Mouse (Mus musculus) gastrocnemius, adult 2 months (tissue): ENCODE measurements around the gene Apoa2. TPM values are rescaled to one million over a fixed set of nuclear protein-coding genes. Genes with fewer than 3 reads are reported as not detected.
A peak's percentile ranks its signal among the peaks of the same experiment; 100 is the strongest.

Experiments used
- DNase-seq: peaks from one replicate; pipeline ENCODE4 v3.0.0; 2022
- H3K27ac ChIP-seq: fragments of 200-600 bp; 2 replicates; pipeline ENCODE4 v1.8.1; 2022; ENCODE audit warnings: mild to moderate bottlenecking
- H3K4me3 ChIP-seq: fragments of 200-600 bp; 2 replicates; pipeline ENCODE4 v1.8.1; 2022; ENCODE audit warnings: mild to moderate bottlenecking, moderate library complexity
- CTCF ChIP-seq: fragments of 200-600 bp; IDR thresholded peaks from 2 replicates; pipeline ENCODE4 v1.8.1; 2022; ENCODE audit warnings: antibody characterized with exemption, mild to moderate bottlenecking, moderate library complexity
- intact Hi-C: fragments of 180-260 bp; cut with DNase I; formaldehyde crosslinking; loops from one replicate; pipeline ENCODE4 v1.15.1; 2025
- total RNA-seq, 2 experiments: library from RNA; stranded (reverse); gene quantifications; 2 replicates each; pipeline ENCODE4 v1.2.3; 2021

Apoa2 gene
- total RNA-seq, 2 experiments from 2014 or later, result 0.59 TPM; not detected in 1

GRCm38 (mm10) chr1:171216241-171216955 lies 8.5 kb upstream of the Apoa2 start:
- Histone ChIP-seq H3K4me3 (no peak overlapping the region), H3K27ac (no peak overlapping the region)
- DNase-seq, result no peak
- intact Hi-C loops, result no loop called here
- TF ChIP-seq CTCF, result no peak

GRCm38 (mm10) chr1:171220871-171221270 lies 4.0 kb upstream of the Apoa2 start:
- intact Hi-C loops, result loop anchor here (1.0 kb wide), 1 partner anchor 57 kb away; no protein-coding TSS in a partner anchor
- H3K4me3 ChIP-seq, result peak overlapping the region; percentile 88

GRCm38 (mm10) chr1:171221281-171222193 lies 3.3 kb upstream of the Apoa2 start:
- Histone ChIP-seq H3K27ac (peak overlapping the region; percentile 95), H3K4me3 (peak overlapping the region; percentile 88)
- no peak for TF ChIP-seq CTCF
- DNase-seq, result peak; percentile 41
- intact Hi-C loops, result loop anchor here (1.0 to 2.0 kb wide), 4 partner anchors 17 to 105 kb away; no protein-coding TSS in a partner anchor

More at GRCm38 (mm10) chr1:171220871-171221270, 4.0 kb upstream of the Apoa2 start:
- H3K27ac ChIP-seq, result peak overlapping the region; percentile 95; the same call in 1 of the 2 replicates
- TF ChIP-seq CTCF, result peak; percentile 87
- DNase-seq, result peak; percentile 87

GRCm38 (mm10) chr1:171222238-171223155 lies 2.4 kb upstream of the Apoa2 start, which contains the start of gene Tomm40l:
Gene Tomm40l, minus strand, starts transcription at chr1:171222514.
- peak; percentile 95 for DNase-seq
- Histone ChIP-seq H3K4me3 (peak within 1 kb of the TSS; percentile 88), H3K27ac (peak within 1 kb of the TSS; percentile 95)
- TF ChIP-seq CTCF, result peak; percentile 83
- intact Hi-C loops, result loop anchor here (1.0 to 2.0 kb wide), 4 partner anchors 16 to 106 kb away; no protein-coding TSS in a partner anchor

GRCm38 (mm10) chr1:171223168-171223567 lies 1.7 kb upstream of the Apoa2 start:
- Histone ChIP-seq H3K27ac (peak overlapping the region; percentile 95), H3K4me3 (peak overlapping the region; percentile 78)
- no peak for DNase-seq
- no peak for TF ChIP-seq CTCF
- intact Hi-C loops, result loop anchor here (2.0 kb wide), 2 partner anchors 16 to 34 kb away; no protein-coding TSS in a partner anchor

- peak overlapping the region; percentile 35 for H3K27ac ChIP-seq
- H3K4me3 ChIP-seq, result no peak overlapping the region
- TF ChIP-seq CTCF, result no peak
- intact Hi-C loops, result loop anchor here (2.0 kb wide), 2 partner anchors 15 to 33 kb away; no protein-coding TSS in a partner anchor
- DNase-seq, result no peak
Measured at GRCm38 (mm10) chr1:171223796-171224195, 1.1 kb upstream of the Apoa2 start.

GRCm38 (mm10) chr1:171226780-171227179 lies 1.9 kb downstream of the Apoa2 start:
- intact Hi-C loops, result no loop called here
- no peak for TF ChIP-seq CTCF
- no peak overlapping the region for H3K27ac ChIP-seq
- DNase-seq, result no peak
- no peak overlapping the region for H3K4me3 ChIP-seq

- Histone ChIP-seq H3K4me3 (no peak overlapping the region), H3K27ac (no peak overlapping the region)
- intact Hi-C loops, result no loop called here
- DNase-seq, result no peak
- no peak for TF ChIP-seq CTCF
Measured at GRCm38 (mm10) chr1:171227879-171228278, 3.0 kb downstream of the Apoa2 start.

- no peak overlapping the region for H3K4me3 ChIP-seq
- no peak for DNase-seq
- no peak overlapping the region for H3K27ac ChIP-seq
- no peak for TF ChIP-seq CTCF
- intact Hi-C loops, result no loop called here
Measured at GRCm38 (mm10) chr1:171229750-171230149, 4.9 kb downstream of the Apoa2 start.

GRCm38 (mm10) chr1:171230215-171230614 lies 5.4 kb downstream of the Apoa2 start:
- intact Hi-C loops, result no loop called here
- no peak for TF ChIP-seq CTCF
- H3K27ac ChIP-seq, result no peak overlapping the region
- DNase-seq, result no peak
- no peak overlapping the region for H3K4me3 ChIP-seq

- no peak for TF ChIP-seq CTCF
- no peak for DNase-seq
- intact Hi-C loops, result no loop called here
- H3K4me3 ChIP-seq, result peak overlapping the region; percentile 35
- H3K27ac ChIP-seq, result no peak overlapping the region
Measured at GRCm38 (mm10) chr1:171231844-171232243, 7.0 kb downstream of the Apoa2 start.

- no peak for DNase-seq
- Histone ChIP-seq H3K4me3 (peak overlapping the region; percentile 35), H3K27ac (peak overlapping the region; percentile 89)
- no peak for TF ChIP-seq CTCF
- intact Hi-C loops, result no loop called here
Measured at GRCm38 (mm10) chr1:171232348-171232747, 7.5 kb downstream of the Apoa2 start.
